Mouse (Mus musculus) adrenal gland, adult 2 months (tissue): ENCODE results near the gene Zfp697. TPM values are rescaled to one million over a fixed set of nuclear protein-coding genes. Genes with fewer than 3 reads are reported as not detected.
A peak's percentile ranks its signal among the peaks of the same experiment; 100 is the strongest.

Source experiments
- DNase-seq: peaks from one replicate; pipeline ENCODE4 v3.0.0; 2021
- long read RNA-seq: library from polyadenylated mRNA; stranded (forward); transcript quantifications from one replicate; pipeline ENCODE4 v2.0.0, GENCODE M21; 2021
- polyA plus RNA-seq: library from polyadenylated mRNA; depleted of rRNA; stranded (reverse); fragments of >200 nt; gene quantifications from 2 replicates; pipeline ENCODE4 v1.2.3, GENCODE M21; 2012; rRNA removed
- total RNA-seq, 2 experiments: library from RNA; stranded (reverse); gene quantifications; 2 replicates each; pipeline ENCODE4 v1.2.3; 2021

Gene Zfp697
- total RNA-seq (1 to 10 TPM; 3.3 to 7.8 TPM), polyA plus RNA-seq (4.3 and 5.0 TPM in 2 replicates)
- long read RNA-seq, full-length matches to known transcripts: 5 of 5 reads
- long read RNA-seq, partial matches to known transcripts: 0 of 5 reads
- long read RNA-seq, other reads (novel, unspliced or antisense): 0 of 5 reads

DNA sequence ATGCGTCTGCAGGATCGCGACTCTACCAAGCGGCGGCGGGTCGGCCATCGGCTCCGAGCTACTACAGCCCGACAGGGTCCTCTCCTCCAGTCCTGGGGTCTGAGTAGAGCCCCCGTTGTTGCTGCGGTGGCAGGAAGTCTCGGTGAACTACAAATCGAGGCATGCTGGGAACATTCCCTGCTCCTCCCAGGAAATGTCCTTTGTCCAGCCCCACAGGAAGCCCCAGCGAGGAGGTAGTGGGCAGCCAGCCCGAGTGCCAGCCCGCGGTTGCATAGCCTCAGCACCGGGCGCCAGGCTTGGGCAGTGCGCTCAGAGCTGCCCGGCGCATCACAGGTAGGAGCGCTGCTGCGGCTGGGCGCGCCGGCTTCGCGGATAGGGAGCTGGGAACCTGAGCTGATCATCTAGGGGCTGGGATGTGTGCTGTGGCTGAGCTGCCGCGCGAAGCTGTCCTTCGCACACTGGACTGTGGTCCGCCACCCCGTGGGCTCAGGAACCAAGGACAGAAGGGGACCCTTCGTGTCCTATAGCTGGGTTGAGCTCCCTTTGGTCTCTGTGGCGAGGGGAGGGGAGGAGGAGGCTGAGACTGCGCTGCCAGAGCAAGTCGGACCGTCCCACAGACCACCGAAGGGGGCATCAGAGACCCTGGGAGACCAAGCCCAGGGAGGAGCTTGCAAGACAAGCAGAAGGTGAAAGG is at the start of gene Zfp697:
Zfp697 (plus strand) TSS at position 216 of the 694 bp plus-strand sequence.
- peak; percentile 89 for DNase-seq

DNA sequence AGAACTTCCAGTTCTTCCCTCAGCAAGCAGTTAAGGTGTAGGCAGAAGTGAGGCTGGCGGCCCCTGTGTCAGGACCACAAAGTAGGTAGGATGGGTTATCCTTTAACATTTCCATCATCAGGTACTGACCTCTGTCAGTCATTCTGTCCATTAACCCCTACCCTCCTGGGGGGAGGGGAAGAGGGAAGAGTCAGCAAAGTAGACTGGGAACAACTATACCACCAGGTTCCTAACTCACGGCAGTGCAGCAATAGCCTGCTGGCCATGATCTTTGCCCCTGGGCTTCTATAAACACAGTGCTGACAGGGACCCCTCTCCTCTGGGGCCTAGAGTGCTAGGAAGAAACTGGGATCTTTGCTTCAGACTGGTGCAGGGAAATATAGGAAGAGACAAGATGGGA is 48.3 kb upstream of the Zfp697 start:
- DNase-seq: no peak

DNA sequence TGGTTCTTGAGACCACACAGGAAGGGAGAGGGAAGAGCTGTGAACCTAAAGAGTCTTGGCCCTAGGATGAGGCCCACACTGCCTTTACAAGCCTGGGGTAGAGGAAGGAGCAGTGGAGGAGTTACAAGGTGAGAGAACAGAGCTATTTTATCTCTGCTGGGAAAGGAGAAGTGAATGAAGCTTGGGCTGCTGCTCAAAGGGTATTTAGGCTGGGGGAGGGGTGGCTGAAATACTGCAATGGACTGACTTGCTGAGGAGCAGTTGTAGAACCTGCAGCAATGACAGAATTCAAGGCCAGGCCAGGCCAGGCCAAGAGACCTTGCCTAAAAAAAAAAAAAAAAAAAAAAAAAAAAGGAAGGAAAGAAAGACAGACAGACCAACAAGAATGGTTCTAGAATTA is 46.9 kb upstream of the Zfp697 start:
- no peak for DNase-seq

DNA sequence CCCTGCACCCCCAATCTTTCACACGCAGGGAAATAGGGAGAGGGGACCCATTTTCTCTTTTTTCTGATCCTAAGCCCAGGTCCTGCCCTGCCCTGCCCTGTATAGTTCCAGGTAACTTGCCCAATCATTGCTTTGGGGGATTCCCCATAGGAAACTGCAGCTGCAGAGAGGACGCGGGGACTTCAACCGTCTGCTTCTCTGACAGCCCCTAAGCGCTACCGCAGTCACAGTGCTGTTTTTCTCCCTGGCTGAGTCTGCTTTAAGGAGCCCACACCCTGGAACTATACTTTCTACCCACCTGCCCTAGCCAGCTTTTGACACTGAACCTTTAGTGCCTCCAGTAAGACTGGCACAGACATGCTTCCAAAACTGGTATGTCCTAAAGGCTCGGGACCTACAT is 46.4 kb upstream of the Zfp697 start:
- DNase-seq: no peak

DNA sequence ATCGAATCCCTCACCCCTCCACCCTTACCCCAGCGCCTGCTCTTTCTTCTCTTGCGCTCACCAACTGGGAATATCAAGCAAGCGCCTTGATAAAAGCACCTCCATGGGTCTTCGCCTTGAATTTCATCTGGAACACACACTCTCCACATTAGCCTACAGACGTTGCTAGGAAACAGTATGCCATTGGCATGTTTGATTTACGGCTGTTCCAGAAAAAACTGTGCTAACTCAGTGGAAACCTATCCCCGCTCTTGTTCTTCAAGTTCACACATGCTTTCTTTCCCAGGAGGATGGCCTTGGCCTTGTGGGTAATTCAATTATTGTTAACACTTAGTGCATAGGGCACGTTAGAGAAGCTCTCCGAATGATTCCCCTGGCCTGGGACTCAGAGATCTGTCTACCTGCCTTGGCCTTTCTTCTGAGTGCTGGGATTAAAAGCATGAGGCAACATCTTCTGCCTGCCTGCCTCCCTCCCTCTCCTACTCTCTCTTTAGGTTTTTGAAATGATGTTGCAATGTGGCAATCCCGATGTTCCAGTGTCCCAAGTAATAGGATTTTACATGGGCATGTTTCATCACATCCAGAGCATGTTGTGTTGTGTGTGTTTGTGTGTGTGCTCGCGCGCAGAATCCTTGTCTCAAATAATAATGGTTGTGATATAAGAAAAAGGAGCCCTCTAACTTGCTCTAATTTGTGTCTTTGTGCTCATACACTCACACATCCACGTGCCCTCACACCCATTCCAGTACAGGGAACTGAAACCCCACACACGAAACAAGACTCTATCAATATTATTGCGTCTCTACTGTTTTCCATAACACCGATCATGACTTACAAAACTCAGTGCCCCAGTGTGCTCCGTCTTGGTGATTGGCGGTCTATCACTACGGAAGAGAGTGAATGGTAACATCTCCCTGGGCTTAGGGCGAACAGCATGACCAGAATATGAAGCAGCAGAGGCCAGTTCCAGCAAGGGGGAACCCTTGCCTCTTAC is 45.3 kb upstream of the Zfp697 start:
- no peak for DNase-seq

DNA sequence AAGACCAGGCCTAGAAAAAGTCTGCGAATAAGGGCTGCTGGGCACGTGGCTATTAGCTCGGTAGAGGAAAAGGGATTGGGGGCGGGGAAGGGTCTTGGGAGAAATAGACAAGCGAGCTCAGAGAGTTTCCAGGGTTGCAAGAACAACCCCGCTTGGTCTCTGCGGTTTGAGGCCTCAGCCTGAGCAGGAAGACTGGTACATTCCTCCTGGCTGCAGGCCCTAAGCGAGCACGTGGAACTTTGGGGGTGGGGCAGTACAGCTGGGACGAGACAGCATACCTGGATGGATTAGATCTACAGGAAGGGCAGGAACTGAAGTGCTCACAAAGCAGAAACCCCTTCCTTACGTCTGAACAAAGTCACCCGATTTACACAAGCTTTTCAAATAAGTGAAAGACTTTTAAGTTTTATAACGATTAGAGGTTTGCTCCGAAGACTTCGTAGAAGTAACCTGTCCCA is 43.6 kb upstream of the Zfp697 start:
- peak; percentile 69 for DNase-seq

DNA sequence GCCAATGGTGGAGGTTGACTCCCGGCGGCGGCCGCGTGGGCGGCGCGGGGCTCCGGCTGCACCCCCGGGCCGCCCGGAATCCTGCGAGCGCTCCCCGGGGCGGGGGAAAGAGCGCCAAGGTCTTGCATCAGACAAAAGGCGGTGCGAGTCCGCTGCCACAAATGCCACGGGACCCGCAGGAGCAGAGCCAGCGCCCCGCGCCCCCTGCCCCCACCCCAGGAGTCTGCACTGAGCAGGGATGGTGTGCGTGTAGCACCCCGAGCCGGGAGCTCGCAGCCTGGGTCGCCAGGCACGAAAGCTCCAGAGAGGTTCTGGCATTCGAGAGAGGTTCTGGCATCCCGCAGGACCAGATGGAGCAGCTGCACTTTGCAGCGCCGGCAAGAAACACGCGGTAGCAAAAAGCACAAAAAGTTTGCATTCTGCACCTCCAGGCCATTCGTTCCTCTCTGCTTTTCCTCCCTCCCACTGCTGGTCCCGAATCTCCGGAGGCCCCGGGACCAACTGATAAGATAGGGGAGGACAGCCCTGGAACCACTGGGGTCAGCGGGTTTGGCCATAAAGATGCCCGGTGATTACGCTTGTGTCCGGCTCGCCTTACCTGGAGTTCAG is 43.1 kb upstream of the Zfp697 start:
- peak; percentile 72 for DNase-seq

DNA sequence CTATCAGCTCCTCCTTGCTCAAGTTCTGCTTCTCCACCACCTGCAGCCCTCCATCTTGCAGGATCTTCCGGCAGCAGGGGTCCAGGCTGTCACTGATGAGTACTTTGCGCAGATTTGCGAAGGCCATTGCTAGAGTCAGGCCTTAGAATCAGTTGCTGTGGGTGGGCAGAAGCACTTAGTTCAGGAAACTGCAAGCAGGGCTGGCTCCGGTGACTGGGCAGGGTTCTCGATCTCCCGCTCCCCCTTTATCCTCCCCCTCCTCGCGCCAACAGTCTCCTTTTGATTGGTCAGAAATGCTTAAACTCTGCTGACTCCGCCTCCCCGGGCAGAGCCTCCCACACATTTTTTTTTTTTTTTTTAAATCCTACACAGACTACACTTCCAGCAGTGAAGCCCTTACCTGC is 42.6 kb upstream of the Zfp697 start, which contains the start of gene Phgdh:
Phgdh (minus strand) TSS at position 285 of the 404 bp plus-strand sequence.
- peak; percentile 79 for DNase-seq

DNA sequence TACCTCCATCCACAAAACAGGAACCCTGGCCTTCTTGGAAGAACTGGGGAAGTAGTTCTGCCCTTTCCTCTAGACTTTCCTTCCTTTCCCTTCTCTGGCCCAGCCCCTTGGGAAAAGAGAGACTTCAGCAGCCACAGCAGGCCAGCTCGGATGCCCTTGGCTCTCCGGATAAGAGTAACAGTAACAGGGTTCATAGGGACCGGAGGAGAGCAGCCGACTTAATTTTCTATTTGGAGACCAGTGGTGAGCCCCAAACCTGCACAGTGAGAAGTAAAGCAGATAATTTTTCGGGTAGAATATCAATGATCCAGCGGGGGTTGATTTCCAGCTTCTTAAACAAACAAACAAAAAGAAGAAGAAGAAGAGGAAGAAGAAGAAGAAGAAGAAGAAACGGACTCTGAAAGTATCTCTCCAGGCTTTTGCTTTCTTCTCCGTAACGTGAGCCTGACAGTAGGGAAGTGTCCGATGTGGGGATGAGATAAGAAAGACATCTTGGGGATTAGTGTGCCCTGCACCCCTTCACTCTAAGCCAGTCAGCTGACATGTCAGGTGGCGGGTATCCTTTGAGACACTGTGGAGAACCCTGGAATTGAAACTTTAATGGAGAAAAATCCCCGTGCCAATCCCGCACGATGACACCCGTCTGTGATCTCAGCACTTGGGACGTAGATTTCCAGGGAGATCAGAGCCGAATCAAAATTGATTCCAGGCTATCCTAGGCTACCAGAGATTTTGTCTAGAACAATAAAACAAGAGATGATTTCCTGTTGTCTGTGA is 41.3 kb upstream of the Zfp697 start:
- no peak for DNase-seq

DNA sequence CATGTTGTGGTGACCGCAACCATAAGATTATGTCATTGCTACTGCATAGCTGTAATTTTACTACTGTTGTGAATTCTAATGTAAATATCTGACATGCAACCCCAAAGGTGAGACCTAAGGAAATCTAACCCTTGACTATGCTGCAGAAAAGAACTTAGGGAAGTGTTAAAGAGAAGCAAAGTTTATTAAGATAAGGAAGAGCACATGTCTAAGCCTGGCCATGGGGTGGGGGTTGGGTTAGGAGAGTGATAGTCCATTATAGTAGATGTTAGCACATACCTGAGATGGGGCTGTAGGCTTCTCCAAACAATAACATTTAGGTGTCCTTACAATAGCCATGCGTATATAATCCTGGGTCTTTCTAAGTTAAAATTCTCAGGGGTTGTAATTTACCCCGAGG is 39.0 kb upstream of the Zfp697 start:
- no peak for DNase-seq

DNA sequence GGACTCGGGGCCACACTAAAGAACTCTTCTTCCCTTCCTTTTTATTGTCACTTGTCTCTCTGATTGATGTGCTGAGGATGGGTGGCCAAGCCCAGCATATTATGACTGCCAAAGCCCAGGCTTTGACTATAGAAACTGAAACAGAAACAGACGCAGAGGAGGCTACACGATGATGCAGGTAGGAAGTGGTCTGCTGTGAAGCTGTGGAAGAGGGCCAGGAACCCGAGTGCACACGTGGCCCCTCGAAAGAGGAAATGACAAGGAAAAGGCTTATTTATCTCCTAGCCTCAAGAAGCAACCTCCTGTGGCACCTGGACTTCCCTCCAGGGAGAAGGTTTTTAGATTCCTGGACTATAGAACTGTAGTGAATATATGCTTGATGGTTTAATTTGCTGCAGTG is 34.2 kb upstream of the Zfp697 start:
- no peak for DNase-seq

DNA sequence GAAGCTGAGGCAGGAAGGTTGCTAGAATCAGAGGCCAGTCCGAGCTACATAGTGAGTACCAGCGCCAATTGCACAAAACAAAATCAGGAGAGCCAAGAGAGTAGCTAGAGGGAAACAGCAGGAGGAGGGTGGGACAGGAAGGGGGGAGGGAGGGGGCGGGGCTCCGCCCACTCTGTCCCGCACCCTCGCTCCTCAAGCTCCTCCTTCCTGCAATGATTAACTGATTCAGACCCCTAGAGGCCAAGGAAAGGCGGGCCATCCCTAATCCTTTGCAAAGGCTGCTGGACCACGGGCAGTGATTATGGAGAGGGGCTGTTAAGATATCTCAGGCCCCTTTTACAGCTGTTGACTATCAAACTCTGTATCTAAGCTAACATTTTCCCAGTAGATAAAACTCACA is 33.6 kb upstream of the Zfp697 start:
- no peak for DNase-seq

DNA sequence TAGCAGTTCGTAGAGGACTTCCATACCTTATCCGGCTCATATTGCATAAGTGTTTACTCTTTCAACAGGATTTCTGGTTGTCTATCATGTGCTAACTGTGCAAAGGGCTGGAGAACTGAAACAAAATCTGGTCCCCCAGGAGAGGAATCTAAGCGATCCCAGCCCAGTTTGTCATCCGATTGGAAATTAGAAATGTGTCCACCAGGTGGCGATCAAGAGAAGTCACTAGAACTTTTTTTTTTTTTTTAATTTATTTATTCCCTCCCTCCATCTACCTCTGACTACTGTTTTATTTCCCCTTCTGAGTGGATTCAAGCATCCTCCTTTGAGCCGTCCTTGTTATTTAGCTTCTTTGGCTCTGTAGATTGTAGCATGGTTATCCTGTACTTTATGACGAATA is 28.4 kb upstream of the Zfp697 start:
- DNase-seq: peak; percentile 30

DNA sequence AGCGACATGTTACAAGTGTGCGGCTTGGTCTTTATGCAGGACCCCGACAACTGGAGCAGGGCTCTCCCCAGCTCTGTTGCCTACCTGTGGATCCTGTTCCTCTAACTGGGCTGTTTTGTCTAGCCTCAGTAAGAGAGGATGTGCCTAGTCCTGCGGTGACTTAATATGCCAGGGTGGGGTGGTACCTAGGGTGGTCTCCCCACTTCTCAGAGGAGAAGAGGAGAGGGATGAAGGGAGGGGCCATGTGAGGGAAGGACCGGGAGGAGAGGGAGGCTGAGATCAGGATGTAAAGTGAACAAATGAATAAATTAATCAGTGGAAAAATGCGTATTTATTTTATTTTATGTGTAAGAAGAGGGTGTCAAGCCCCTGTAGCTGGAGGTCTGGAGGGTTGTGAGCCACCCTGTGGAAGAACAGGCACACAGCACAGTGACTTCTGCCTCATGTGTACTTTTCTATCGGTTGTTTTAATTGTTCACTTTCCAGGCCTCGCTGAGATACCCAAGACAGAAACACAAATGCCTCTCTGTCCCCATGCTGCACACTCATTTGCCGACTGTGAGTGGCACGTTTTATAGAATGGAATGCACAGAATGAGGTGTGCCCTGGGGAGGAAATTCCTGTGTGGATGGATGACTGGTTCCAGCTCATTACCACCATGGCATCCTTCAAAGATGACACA is 26.8 kb upstream of the Zfp697 start:
- DNase-seq: no peak

DNA sequence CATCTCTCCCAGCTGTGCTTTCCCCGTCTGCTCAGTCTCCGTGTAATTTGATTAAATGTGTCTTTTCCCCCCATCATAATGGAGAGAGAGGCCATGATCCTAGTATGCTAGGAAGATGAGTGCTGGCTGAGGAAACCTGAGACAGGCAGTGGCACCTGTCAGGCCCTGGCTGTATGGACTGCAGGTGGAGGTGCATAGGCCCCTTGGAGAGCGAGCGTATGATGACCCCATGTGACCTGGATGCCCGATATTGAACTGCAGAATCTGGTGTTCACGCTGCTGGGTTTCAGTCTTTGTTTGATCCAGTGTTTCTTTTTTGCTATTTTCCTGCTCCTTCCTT is 26.3 kb upstream of the Zfp697 start:
- no peak for DNase-seq

DNA sequence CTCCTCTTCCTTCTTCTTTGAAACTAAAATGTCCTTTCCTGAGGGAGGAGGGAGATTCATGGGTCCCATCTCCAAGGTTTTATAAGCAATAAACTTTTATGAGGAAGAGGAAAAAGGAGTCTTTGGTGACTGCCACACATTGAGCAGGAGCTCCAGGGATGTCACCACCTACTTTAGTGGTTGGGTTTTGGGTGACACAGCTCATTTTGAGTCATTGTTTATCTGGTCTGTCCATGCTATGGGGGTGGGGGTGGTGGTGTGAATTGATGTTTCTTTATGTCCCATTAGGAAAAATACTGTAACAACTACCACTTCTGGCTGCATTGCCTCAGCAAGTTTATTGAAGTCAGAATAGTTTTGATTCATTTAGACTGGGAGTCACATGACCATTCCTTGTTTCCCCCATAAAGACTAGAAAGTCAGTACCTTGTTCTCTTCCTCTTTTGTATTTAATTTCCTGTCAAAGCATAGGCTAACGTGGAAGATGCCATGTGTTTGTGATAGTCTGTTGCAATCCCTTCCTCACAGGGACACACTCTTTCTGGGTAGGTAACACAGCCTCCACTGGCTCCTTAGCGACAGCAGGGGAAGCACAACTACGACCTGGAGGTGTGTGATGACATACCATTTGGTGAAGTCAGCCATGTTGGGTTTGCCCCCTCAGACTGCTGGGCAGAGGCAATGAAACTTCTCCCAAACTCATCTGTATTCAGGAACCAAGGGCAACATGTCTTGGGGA is 25.5 kb upstream of the Zfp697 start:
- DNase-seq: no peak

DNA sequence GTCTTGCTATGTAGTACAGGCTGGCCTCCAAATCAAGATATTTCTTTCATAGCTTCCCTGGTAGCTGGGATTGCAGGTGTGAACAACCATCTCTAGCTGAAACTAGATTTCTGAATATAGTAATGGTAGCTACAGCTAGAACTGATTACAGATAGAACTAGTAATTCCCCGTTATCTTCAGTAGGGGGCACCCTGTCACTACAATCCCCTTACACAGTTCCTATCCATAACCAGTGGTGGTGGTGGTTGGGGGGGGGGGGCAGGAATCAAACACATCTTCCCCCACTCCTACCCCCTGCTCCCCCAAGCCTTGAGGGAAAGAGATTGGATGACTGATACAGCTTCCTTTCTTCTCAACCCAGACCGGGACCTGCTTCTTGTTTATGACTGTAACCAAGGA is 19.5 kb upstream of the Zfp697 start:
- peak; percentile 34 for DNase-seq

DNA sequence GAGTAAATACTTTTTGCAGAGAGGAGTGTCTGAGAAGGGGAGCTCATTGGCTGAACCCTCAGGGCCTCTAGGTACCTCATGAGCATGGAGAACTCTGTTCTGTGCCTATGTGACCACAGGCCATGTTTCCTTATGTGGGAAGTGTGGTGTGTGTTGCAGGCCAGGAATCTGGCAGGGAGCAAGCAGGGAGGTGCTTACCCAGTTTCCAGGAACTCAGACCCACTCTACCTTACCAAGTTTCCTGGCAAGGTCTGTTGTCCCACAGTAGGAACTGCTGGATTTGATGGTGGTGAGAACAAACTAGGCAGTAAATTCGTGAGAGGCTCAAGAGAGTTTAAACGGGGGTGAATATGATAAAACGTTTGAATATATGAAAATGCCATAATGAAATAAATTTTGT is 16.2 kb upstream of the Zfp697 start:
- no peak for DNase-seq

DNA sequence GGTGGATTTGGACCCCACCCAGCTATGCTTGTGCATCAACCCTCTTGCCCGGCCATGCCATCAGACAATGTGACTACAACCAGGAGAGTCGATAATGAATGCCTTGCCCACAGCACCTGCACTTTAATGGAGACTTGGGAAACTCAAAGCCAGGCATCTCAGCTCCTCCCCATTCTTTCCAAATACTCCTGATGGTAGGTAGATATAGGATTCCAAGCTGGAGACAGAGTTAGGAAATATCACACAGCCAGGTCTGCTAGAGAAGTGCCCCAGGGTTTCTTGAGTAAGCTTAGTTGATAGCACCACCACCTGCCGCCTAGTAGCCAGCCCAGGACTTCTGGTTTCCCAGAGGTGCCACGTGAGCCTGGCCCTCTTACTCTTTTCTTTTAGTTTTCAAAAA is 15.4 kb upstream of the Zfp697 start:
- DNase-seq: no peak

DNA sequence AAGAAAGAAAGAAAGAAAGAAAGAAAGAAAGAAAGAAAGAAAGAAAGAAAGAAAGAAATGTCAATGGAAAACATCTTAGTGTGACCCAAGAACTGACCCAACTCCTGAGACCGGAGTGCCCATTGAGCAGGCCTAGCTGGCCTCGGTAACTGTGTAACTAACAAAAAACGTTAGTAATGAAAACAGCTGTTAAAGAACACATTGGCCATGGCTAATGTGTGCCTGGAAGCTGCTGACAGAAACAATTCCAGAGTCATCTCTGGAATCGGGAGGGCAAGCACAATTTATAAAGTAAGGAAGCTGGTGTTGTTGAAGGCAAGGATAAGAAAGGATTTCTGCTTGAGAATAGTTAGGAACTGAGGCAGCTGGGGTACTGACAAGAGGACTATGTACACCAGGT is 14.0 kb upstream of the Zfp697 start:
- no peak for DNase-seq
